Mouse (Mus musculus) hindlimb bud, embryonic 11.5 days (tissue): ENCODE measurements around the gene Gm10147.
"Not testable (repeated sequence)": the region's sequence is repeated elsewhere in the genome, so short reads cannot be mapped to it uniquely, and the experiment has no call there.

Experiments
- DNase-seq: peaks from one replicate; pipeline ENCODE4 v3.0.0-alpha.2; 2012; ENCODE audit warnings: low read depth, low spot score; ENCODE audit errors: extremely low spot score

Gm10147 gene

DNA sequence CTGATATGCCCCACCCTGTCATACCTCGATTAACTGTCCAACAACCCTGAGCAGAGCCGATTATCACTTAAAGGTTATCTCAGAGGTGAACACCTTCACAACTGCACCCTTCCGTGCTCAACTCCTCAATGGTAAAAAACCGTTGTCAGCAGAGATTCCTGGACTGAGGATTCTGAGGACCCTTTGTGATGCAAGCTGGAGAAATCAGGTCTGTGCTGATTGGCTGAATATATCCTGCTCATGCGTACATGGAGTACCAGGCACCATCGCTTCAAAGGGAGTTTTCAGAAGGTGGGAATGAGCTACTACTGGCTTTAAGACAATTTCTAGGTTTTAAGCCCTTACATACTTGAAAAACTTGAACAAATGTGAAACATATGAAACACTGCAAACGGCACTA, at the start of gene Gm10147:
Gm10147 (minus strand) TSS at position 101 of the 400 bp plus-strand sequence.
- DNase-seq = not testable (repeated sequence)
